Mouse (Mus musculus) liver, embryonic 11.5 days (tissue): ENCODE results near the gene Chst11. TPM values are rescaled to one million over a fixed set of nuclear protein-coding genes. Genes with fewer than 3 reads are reported as not detected.

Experiments
- ATAC-seq: fragments of 200-750 bp; cut with Nextera tagmentation; replicated peaks from 2 replicates; pipeline ENCODE4 v1.8.0; 2017; ENCODE audit warnings: moderate number of reproducible peaks, mild to moderate bottlenecking, moderate TSS enrichment, moderate library complexity; ENCODE audit not compliant: low FRiP score
- DNase-seq: peaks from one replicate; pipeline ENCODE4 v3.0.0-alpha.2; 2017; ENCODE audit warnings: low spot score
- H3K27ac ChIP-seq: fragments of 300-500 bp; sonication (generic); 2 replicates; pipeline ENCODE4 v1.5.1; 2014; ENCODE audit warnings: mild to moderate bottlenecking, low read depth, low read length, control low read depth
- H3K27me3 ChIP-seq: fragments of 300-500 bp; sonication (generic); replicated peaks from 2 replicates; pipeline ENCODE4 v1.6.1; 2014; ENCODE audit warnings: low read length, mixed read lengths; ENCODE audit not compliant: control insufficient read depth, insufficient read depth
- H3K36me3 ChIP-seq: fragments of 300-500 bp; sonication (generic); 2 replicates; pipeline ENCODE4 v1.6.1; 2014; ENCODE audit warnings: mild to moderate bottlenecking, low read length, moderate library complexity, mixed read lengths; ENCODE audit not compliant: control insufficient read depth, insufficient read depth
- H3K4me1 ChIP-seq: fragments of 300-500 bp; sonication (generic); replicated peaks from 2 replicates; pipeline ENCODE4 v1.6.1; 2014; ENCODE audit warnings: low read length, mixed read lengths; ENCODE audit not compliant: control insufficient read depth, insufficient read depth
- H3K4me2 ChIP-seq: fragments of 300-500 bp; sonication (generic); 2 replicates; pipeline ENCODE4 v1.6.1; 2014; ENCODE audit warnings: mild to moderate bottlenecking, control low read depth, moderate library complexity
- H3K4me3 ChIP-seq: fragments of 300-500 bp; sonication (generic); 2 replicates; pipeline ENCODE4 v1.5.1; 2014; ENCODE audit warnings: low read depth, low read length, control low read depth
- H3K9ac ChIP-seq: fragments of 300-500 bp; sonication (generic); 2 replicates; pipeline ENCODE4 v1.6.1; 2014; ENCODE audit warnings: low read depth, low read length, control low read depth
- H3K9me3 ChIP-seq: fragments of 300-500 bp; sonication (generic); 2 replicates; pipeline ENCODE4 v1.6.1; 2016; ENCODE audit warnings: low read length, inconsistent platforms, mixed read lengths; ENCODE audit not compliant: control insufficient read depth
- WGBS: fragments of 180-500 bp; shearing (Covaris S2); extraction: QIAGEN DNeasy Blood & Tissue Kit; methylation state at CpG from one replicate; pipeline ENCODE4 v1.1.7; 2014; 5-methylcytosine and 5-hydroxymethylcytosine counted together
- polyA plus RNA-seq: library from polyadenylated mRNA; unstranded; fragments of >200 nt; fragmentation: Nextera tagmentation; extraction: Ambion mirVana; gene quantifications from 2 replicates; pipeline ENCODE4 v1.2.1, GENCODE M21; 2014

Gene Chst11
- polyA plus RNA-seq, 1 experiment from 2014 or later, result 2.9 TPM

DNA sequence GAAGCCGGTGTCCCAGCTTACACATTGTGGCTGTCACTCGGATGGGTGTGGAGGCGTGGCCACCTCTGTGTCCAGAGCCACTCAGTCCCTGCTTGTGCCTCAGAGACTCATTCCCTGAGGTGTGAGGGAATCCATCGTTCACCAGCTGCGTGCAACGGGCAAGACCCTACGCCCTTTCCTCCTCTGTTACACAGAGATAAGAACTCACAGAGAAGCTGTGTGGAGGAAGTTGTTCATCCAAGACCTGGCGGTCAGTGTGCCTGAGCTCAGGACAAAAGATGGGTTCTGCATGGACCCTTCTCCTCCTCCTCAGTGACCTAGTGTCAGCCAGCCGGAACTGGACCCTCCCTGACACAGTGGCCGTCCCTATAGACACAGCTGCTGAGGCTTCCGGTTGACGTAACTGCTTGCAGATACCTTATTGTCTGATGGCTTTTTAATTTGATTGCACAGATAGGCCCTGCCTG is 95.0 kb downstream of the Chst11 start:
- H3K4me1 ChIP-seq, result peaks cover 59% of the 10 kb centered on the region
- H3K9me3 ChIP-seq, result no peaks in the 10 kb centered on the region
- peak overlapping the region; percentile 47 for H3K4me2 ChIP-seq
- peak overlapping the region; percentile 26 for H3K27ac ChIP-seq
- 23% methylated on average over 12 of the region's 12 CpGs for WGBS
- no peak overlapping the region for H3K4me3 ChIP-seq
- H3K27me3 ChIP-seq, result no peaks in the 10 kb centered on the region
- ATAC-seq (peak; percentile 86), DNase-seq (no peak)
- H3K36me3 ChIP-seq, result no peaks in the 10 kb centered on the region
- no peak overlapping the region for H3K9ac ChIP-seq

DNA sequence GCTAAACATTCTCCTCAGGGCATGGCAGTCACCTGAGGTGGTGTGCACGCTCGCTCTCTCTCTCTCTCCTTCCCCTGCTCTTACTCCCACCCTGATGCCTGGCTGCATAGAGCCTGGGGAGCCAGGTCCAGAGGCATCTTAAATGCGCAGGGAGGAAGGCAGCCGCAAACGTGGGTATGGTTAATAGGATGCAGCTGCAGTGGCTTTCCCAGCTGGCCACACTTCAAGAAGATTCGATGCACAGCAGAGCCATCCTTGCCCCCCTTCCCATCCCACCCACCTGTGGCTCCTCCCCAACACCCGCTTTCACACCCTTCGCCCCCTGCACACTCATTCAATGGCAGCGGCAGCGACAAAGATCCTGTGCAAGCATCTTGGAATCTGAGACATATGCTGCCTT is 95.6 kb downstream of the Chst11 start:
- no peak for ATAC-seq
- no peaks in the 10 kb centered on the region for H3K9me3 ChIP-seq
- no peaks in the 10 kb centered on the region for H3K36me3 ChIP-seq
- DNase-seq, result no peak
- H3K27ac ChIP-seq, result peak overlapping the region; percentile 28
- no peaks in the 10 kb centered on the region for H3K27me3 ChIP-seq
- H3K4me2 ChIP-seq, result no peak overlapping the region
- no peak overlapping the region for H3K4me3 ChIP-seq
- 52% methylated on average over 10 of the region's 10 CpGs for WGBS
- H3K9ac ChIP-seq, result no peak overlapping the region
- peaks cover 59% of the 10 kb centered on the region for H3K4me1 ChIP-seq

DNA sequence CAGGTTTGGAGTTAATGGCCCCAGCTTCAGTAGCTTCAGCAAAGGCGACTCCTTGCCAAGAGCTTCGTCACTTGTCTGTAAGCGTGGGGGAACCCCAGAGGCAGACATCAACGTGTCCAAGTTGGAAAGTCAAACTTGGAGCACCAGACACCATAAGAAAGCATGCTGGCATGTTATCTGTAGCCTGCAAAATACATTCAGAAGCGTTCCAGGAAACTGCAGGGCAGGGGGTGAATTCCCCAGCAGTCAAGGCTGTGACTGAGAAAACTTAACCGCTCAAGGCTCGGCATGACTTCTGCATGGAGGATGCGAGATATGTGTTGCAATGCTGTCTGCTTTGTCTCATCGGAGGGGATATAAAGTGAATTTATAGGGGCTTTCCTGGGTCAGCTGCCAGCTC is 98.6 kb downstream of the Chst11 start:
- Histone ChIP-seq H3K9ac (peak overlapping the region; percentile 42; the same call in 1 of the 2 replicates), H3K36me3 (no peaks in the 10 kb centered on the region), H3K9me3 (no peaks in the 10 kb centered on the region), H3K4me3 (no peak overlapping the region), H3K4me1 (peaks cover 47% of the 10 kb centered on the region), H3K4me2 (peak overlapping the region; percentile 39), H3K27ac (peak overlapping the region; percentile 51), H3K27me3 (no peaks in the 10 kb centered on the region)
- peak; percentile 61 for ATAC-seq
- DNase-seq, result no peak
- WGBS, result 22% methylated on average over 9 of the region's 9 CpGs

DNA sequence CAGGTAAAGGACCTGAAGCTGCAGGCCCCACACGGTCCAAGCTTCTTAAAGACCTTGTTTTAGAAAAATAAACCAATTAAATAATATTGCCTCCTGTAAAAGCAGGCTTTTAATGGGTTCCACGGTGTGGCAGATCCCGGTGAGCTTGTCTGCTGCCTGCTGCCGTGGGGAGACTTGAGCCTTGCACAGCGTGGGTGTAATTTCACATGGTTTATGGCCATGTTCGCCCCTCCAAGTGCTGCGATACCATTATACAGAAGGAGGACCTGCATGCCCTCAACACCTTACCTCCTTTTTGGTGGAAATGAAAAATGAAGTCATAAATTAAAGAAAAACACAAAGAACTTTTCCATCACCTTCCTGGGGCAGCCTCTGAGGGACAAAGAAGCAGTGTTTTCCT is 103.0 kb downstream of the Chst11 start:
- no peak overlapping the region for H3K4me2 ChIP-seq
- no peak overlapping the region for H3K4me3 ChIP-seq
- peaks cover 14% of the 10 kb centered on the region for H3K4me1 ChIP-seq
- H3K27ac ChIP-seq, result no peak overlapping the region
- no peak overlapping the region for H3K9ac ChIP-seq
- no peaks in the 10 kb centered on the region for H3K9me3 ChIP-seq
- 80% methylated on average over 7 of the region's 7 CpGs for WGBS
- ATAC-seq (no peak), DNase-seq (no peak)
- H3K36me3 ChIP-seq, result no peaks in the 10 kb centered on the region
- no peaks in the 10 kb centered on the region for H3K27me3 ChIP-seq

DNA sequence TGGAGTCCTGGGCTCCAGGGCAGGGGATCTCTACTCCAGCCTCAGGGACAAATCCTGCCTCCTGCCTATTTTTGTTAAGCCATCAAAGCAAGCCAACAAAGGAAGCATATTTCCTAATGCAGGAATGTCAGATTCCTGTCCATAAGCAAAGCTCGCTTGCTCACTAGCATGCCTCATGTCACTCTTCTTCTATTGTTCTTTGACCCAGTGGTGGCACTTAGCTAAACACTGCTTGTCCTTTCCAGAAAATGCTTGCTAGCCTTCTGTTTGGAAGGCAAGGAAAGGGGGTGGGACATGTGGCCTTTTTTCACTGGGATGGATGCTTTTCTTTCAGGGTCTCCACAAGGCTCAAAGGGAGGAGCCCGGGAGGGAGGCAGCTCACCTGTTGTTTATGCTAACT is 103.5 kb downstream of the Chst11 start:
- H3K27me3 ChIP-seq, result no peaks in the 10 kb centered on the region
- ATAC-seq (no peak), DNase-seq (no peak)
- WGBS, result 73% methylated on average over 2 of the region's 2 CpGs
- no peak overlapping the region for H3K4me3 ChIP-seq
- no peak overlapping the region for H3K9ac ChIP-seq
- H3K9me3 ChIP-seq, result no peaks in the 10 kb centered on the region
- H3K36me3 ChIP-seq, result no peaks in the 10 kb centered on the region
- no peak overlapping the region for H3K27ac ChIP-seq
- no peak overlapping the region for H3K4me2 ChIP-seq
- peaks cover 11% of the 10 kb centered on the region for H3K4me1 ChIP-seq

DNA sequence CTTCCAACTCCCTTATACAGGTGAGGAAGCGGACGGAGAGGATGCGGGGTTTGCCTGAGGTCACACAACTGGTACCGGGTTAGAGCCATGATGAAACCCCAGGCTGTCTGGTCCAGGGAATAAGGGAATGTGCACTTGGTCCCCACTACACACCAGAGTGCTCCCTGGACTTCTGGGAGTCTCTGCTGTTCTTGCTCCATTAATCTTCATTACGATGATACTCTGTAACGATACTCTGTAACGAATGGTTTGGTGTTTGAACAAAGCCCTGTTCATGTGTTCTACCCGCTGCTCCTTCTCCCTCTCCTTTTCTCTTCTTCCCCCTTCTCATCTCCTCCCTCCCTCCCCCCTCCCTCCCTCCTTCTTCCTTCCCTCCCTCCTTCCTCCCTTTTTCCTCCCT is 104.9 kb downstream of the Chst11 start:
- H3K4me1 ChIP-seq, result peaks cover 5% of the 10 kb centered on the region; the same call in 1 of the 2 replicates
- H3K4me3 ChIP-seq, result no peak overlapping the region
- no peak for ATAC-seq
- 80% methylated on average over 8 of the region's 8 CpGs for WGBS
- H3K36me3 ChIP-seq, result no peaks in the 10 kb centered on the region
- H3K27ac ChIP-seq, result no peak overlapping the region
- H3K27me3 ChIP-seq, result no peaks in the 10 kb centered on the region
- DNase-seq, result no peak
- H3K9me3 ChIP-seq, result no peaks in the 10 kb centered on the region
- H3K9ac ChIP-seq, result no peak overlapping the region
- H3K4me2 ChIP-seq, result no peak overlapping the region

DNA sequence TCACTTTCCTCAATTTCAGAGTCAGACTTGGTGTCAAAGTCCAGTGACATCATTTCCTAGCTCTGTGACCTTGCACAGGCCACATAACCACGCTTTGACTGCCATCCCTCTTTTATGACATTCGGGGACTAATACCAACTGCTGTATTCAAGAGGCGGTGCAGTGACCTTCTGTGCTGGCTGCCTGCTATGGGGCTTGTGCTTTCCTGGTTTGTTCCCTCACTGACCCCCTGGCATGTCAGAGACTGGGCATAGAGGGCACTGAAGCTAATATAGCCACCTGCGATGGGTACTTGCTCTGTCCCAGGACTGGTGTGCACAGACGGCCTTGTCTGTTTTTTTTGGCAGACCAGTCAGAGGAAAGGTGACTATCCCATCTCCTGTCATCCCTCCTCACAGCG is 108.4 kb downstream of the Chst11 start:
- Histone ChIP-seq H3K4me3 (no peak overlapping the region), H3K27ac (no peak overlapping the region)
- 78% methylated on average over 6 of the region's 6 CpGs for WGBS

DNA sequence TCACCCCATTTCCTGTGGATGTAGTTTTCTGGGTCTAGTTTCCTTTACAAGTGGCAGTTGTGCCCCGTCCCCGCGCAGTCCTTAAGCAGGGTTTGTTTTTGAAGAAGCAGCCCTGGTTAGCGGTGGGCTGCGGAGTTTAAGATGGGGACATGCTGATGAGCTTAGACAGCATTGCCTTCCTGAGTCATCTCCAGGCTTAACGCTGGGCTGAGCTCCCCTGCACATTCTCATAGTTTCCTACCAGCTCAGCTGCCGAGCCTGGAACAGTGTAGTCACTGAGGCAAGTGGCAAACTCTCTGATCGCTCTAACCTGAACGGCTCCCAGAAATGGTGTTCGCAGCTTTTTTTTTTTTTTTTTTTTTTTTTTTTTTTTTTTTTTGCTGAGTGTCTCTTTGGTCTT is 109.0 kb downstream of the Chst11 start:
- H3K36me3 ChIP-seq, result no peaks in the 10 kb centered on the region
- no peak overlapping the region for H3K27ac ChIP-seq
- WGBS, result 69% methylated on average over 10 of the region's 10 CpGs
- no peak for ATAC-seq
- no peak overlapping the region for H3K4me2 ChIP-seq
- no peaks in the 10 kb centered on the region for H3K27me3 ChIP-seq
- H3K4me3 ChIP-seq, result no peak overlapping the region
- H3K9me3 ChIP-seq, result no peaks in the 10 kb centered on the region
- H3K9ac ChIP-seq, result no peak overlapping the region
- H3K4me1 ChIP-seq, result peaks cover 2% of the 10 kb centered on the region; the same call in 1 of the 2 replicates
- DNase-seq, result no peak

More for the DNA sequence above, 108.4 kb downstream of the Chst11 start:
- H3K9ac ChIP-seq, result no peak overlapping the region
- H3K4me2 ChIP-seq, result no peak overlapping the region
- no peaks in the 10 kb centered on the region for H3K36me3 ChIP-seq
- no peak for ATAC-seq
- H3K27me3 ChIP-seq, result no peaks in the 10 kb centered on the region
- H3K4me1 ChIP-seq, result peaks cover 2% of the 10 kb centered on the region; the same call in 1 of the 2 replicates
- no peak for DNase-seq
- no peaks in the 10 kb centered on the region for H3K9me3 ChIP-seq

DNA sequence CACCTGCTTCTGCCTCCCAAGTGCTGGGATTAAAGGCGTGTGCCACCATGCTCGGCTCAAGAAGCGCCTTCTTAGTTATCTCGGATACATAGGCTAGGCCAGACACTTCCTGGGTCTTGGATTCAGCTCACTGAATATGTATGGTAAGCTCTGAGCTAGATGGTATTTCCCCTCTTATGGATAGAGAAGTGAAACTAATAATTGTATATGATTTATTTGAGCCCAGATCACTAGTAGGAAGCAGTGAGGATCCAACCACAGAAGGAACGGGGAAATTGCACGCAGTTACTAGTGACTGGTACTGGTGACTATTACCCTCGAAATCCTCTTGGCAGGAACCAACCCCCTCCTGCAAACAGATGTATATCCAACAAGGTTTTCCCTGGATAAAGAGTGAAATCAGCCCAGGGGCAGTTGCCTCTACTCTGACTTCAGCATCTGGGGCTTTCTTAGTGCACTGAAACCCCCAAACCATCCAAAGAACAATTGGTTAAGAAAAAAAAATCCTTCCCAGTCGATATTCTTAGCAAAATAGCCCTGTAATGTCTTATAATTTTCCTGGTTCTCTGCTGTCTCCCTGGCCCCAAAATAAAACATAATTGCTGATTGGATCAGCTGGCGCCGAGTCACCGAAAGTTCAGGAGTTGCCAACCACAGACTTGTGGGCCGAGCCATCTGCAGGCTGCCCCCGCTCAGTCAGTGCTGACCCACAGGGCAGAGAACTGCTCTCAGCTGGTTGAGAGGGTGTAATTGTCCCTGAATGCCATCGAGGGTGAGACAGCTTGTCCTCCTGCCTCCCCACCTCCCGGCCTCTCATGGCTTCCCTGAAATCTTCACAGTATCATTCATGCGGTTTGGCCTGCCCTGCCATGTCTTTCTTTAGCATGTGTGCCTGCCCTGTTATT is 109.8 kb downstream of the Chst11 start:
- H3K4me2 ChIP-seq, result no peak overlapping the region
- ATAC-seq, result no peak
- no peaks in the 10 kb centered on the region for H3K9me3 ChIP-seq
- H3K9ac ChIP-seq, result no peak overlapping the region
- peaks cover 2% of the 10 kb centered on the region; the same call in 1 of the 2 replicates for H3K4me1 ChIP-seq
- H3K4me3 ChIP-seq, result no peak overlapping the region
- 78% methylated on average over 16 of the region's 16 CpGs for WGBS
- no peak for DNase-seq
- H3K36me3 ChIP-seq, result no peaks in the 10 kb centered on the region
- H3K27ac ChIP-seq, result no peak overlapping the region
- H3K27me3 ChIP-seq, result no peaks in the 10 kb centered on the region
